Mouse (Mus musculus): ENCODE measurements around the gene Nfe2l1. TPM values are rescaled to one million over a fixed set of nuclear protein-coding genes. Genes with fewer than 3 reads are reported as not detected.
"Not testable (repeated sequence)": the region's sequence is repeated elsewhere in the genome, so short reads cannot be mapped to it uniquely, and the experiment has no call there.

Nfe2l1 gene
- polyA plus RNA-seq, 1 experiment from 2014 or later = 39.7 TPM

- H3K9ac ChIP-seq (replicated peaks; ENCODE audit: low read depth, low read length) = no peak overlapping the region
- 80% methylated on average over 8 of the region's 8 CpGs for WGBS
Observed at GRCm38 (mm10) chr11:96818128-96818710, 11.5 kb downstream of the Nfe2l1 start.

DNA sequence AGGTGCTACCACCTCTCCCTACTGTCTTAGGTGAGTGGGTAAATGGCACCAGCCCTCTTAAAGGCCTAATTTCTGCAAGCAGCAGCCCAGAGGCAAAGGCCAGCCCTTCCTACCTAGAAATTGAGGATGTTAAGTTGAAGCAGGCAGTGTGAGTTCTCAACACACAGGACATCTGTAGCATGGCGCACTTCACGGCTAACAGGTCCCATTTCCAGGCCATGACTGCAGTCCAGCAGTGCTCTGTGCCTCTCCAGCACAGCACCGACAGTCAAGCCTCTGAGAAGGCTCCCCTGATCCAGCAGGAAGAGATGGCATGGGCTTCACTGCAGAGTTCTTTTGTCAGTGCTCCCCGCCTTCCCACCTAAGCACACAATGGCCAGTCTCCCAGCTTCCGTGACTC lies 12.8 kb downstream of the Nfe2l1 start:
- Histone ChIP-seq H3K4me2 (ENCODE audit: low read depth, low read length) (no peak overlapping the region), H3K4me3 (ENCODE audit: low read depth, low read length) (no peak overlapping the region), H3K36me3 (ENCODE audit: control insufficient read depth, insufficient read depth, low read length) (peaks cover 61% of the 10 kb centered on the region), H3K27me3 (ENCODE audit: control insufficient read depth, insufficient read depth, low read length) (no peaks in the 10 kb centered on the region), H3K9me3 (ENCODE audit: control insufficient read depth, low read length) (no peaks in the 10 kb centered on the region), H3K4me1 (ENCODE audit: control insufficient read depth, insufficient read depth, low read length) (no peaks in the 10 kb centered on the region), H3K27ac (ENCODE audit: low read depth, low read length) (no peak overlapping the region), H3K9ac (replicated peaks; ENCODE audit: low read depth, low read length) (no peak overlapping the region)
- ATAC-seq (ENCODE audit: low read depth) = no peak
- 69% methylated on average over 5 of the region's 5 CpGs for WGBS

More at GRCm38 (mm10) chr11:96818128-96818710, 11.5 kb downstream of the Nfe2l1 start:
- no peak overlapping the region for H3K4me2 ChIP-seq (ENCODE audit: low read depth, low read length)
- H3K36me3 ChIP-seq (ENCODE audit: control insufficient read depth, insufficient read depth, low read length) = peaks cover 58% of the 10 kb centered on the region
- ATAC-seq (ENCODE audit: low read depth) = no peak
- H3K27me3 ChIP-seq (ENCODE audit: control insufficient read depth, insufficient read depth, low read length) = no peaks in the 10 kb centered on the region
- H3K27ac ChIP-seq (ENCODE audit: low read depth, low read length) = no peak overlapping the region
- H3K9me3 ChIP-seq (ENCODE audit: control insufficient read depth, low read length) = no peaks in the 10 kb centered on the region
- peaks cover 10% of the 10 kb centered on the region for H3K4me1 ChIP-seq (ENCODE audit: control insufficient read depth, insufficient read depth, low read length)
- H3K4me3 ChIP-seq (ENCODE audit: low read depth, low read length) = no peak overlapping the region

DNA sequence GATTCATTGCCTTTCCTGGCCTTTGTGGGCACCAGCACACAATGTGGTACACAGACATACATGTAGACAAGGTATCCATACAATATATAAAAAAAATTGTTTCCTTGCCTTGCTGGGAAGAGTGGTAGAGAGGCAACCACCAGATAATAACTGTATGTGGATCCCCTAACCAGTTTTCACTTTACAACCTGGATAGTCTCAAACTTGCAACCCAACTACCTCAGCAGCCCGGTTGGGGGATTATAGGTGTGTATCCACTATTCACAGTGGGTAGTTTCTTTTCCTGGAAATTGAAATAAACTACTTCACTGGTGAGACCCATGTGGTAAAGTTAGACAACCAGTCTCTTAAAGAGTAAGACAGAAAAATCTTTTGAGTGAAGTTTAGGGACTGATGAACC lies 13.3 kb downstream of the Nfe2l1 start:
- H3K4me1 ChIP-seq (ENCODE audit: control insufficient read depth, insufficient read depth, low read length) = no peaks in the 10 kb centered on the region
- no peak for ATAC-seq (ENCODE audit: low read depth)
- H3K36me3 ChIP-seq (ENCODE audit: control insufficient read depth, insufficient read depth, low read length) = peaks cover 60% of the 10 kb centered on the region
- H3K9me3 ChIP-seq (ENCODE audit: control insufficient read depth, low read length) = no peaks in the 10 kb centered on the region
- no peak overlapping the region for H3K9ac ChIP-seq (replicated peaks; ENCODE audit: low read depth, low read length)
- H3K27ac ChIP-seq (ENCODE audit: low read depth, low read length) = no peak overlapping the region
- no peak overlapping the region for H3K4me2 ChIP-seq (ENCODE audit: low read depth, low read length)
- WGBS = 96% methylated on average over 1 of the region's 1 CpGs
- no peaks in the 10 kb centered on the region for H3K27me3 ChIP-seq (ENCODE audit: control insufficient read depth, insufficient read depth, low read length)
- H3K4me3 ChIP-seq (ENCODE audit: low read depth, low read length) = no peak overlapping the region

- no peak for ATAC-seq (ENCODE audit: low read depth)
- Histone ChIP-seq H3K27me3 (ENCODE audit: control insufficient read depth, insufficient read depth, low read length) (no peaks in the 10 kb centered on the region), H3K9ac (replicated peaks; ENCODE audit: low read depth, low read length) (no peak overlapping the region), H3K36me3 (ENCODE audit: control insufficient read depth, insufficient read depth, low read length) (peaks cover 54% of the 10 kb centered on the region), H3K4me2 (ENCODE audit: low read depth, low read length) (no peak overlapping the region), H3K27ac (ENCODE audit: low read depth, low read length) (no peak overlapping the region), H3K9me3 (ENCODE audit: control insufficient read depth, low read length) (no peaks in the 10 kb centered on the region), H3K4me1 (ENCODE audit: control insufficient read depth, insufficient read depth, low read length) (no peaks in the 10 kb centered on the region), H3K4me3 (ENCODE audit: low read depth, low read length) (no peak overlapping the region)
- 98% methylated on average over 2 of the region's 2 CpGs for WGBS
Observed at GRCm38 (mm10) chr11:96815895-96816294, 13.9 kb downstream of the Nfe2l1 start.

DNA sequence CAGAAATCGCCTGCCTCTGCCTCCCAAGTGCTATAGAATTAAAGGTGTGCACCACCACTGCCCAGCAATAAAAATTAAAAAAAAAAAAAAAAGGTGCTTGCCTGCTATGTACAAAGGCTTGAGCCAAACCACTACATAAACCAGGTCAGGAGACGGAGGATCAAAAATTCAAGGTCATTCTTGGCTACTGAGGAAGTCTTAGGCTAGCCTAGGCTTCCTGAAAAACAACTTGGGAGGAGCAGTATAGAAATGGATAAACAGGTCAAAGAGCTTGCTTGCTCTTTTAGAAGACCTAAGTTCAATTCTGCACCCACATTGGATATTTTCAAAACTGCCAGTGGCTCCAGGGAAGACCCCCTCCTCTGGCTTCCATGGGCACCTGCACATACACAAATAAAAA lies 15.3 kb downstream of the Nfe2l1 start:
- H3K4me3 ChIP-seq (ENCODE audit: low read depth, low read length) = no peak overlapping the region
- peaks cover 44% of the 10 kb centered on the region for H3K36me3 ChIP-seq (ENCODE audit: control insufficient read depth, insufficient read depth, low read length)
- no peak for ATAC-seq (ENCODE audit: low read depth)
- no peak overlapping the region for H3K4me2 ChIP-seq (ENCODE audit: low read depth, low read length)
- no peaks in the 10 kb centered on the region for H3K9me3 ChIP-seq (ENCODE audit: control insufficient read depth, low read length)
- no peaks in the 10 kb centered on the region for H3K27me3 ChIP-seq (ENCODE audit: control insufficient read depth, insufficient read depth, low read length)
- no peaks in the 10 kb centered on the region for H3K4me1 ChIP-seq (ENCODE audit: control insufficient read depth, insufficient read depth, low read length)
- no peak overlapping the region for H3K9ac ChIP-seq (replicated peaks; ENCODE audit: low read depth, low read length)
- no peak overlapping the region for H3K27ac ChIP-seq (ENCODE audit: low read depth, low read length)
- 91% methylated on average over 2 of the region's 2 CpGs for WGBS

- Histone ChIP-seq H3K27me3 (ENCODE audit: control insufficient read depth, insufficient read depth, low read length) (no peaks in the 10 kb centered on the region), H3K4me3 (ENCODE audit: low read depth, low read length) (no peak overlapping the region), H3K4me1 (ENCODE audit: control insufficient read depth, insufficient read depth, low read length) (no peaks in the 10 kb centered on the region), H3K9me3 (ENCODE audit: control insufficient read depth, low read length) (no peaks in the 10 kb centered on the region), H3K9ac (replicated peaks; ENCODE audit: low read depth, low read length) (no peak overlapping the region), H3K27ac (ENCODE audit: low read depth, low read length) (no peak overlapping the region), H3K36me3 (ENCODE audit: control insufficient read depth, insufficient read depth, low read length) (peaks cover 42% of the 10 kb centered on the region), H3K4me2 (ENCODE audit: low read depth, low read length) (no peak overlapping the region)
- WGBS = 85% methylated on average over 5 of the region's 5 CpGs
- ATAC-seq (ENCODE audit: low read depth) = no peak
Observed at GRCm38 (mm10) chr11:96813920-96814319, 15.8 kb downstream of the Nfe2l1 start.

DNA sequence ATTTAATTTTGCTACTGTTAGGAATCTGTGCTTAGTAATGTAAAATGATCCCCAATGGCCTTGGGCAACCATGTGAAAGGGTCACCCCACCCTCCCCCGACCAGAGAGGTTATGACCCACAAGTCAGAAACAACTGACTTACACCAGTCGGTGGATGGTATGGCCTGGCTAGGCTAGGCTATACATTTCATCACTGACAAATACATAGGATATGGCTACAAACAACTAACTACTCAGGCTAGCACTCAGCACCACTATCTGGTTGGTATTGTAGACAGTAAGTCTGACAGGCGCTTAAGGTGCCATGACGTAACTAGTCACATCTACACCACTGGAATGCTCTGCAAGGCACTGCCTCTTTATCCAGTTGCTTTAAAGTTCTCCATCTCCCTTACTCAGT lies 16.3 kb downstream of the Nfe2l1 start:
- H3K9me3 ChIP-seq (ENCODE audit: control insufficient read depth, low read length) = no peaks in the 10 kb centered on the region
- H3K36me3 ChIP-seq (ENCODE audit: control insufficient read depth, insufficient read depth, low read length) = peaks cover 42% of the 10 kb centered on the region
- 89% methylated on average over 4 of the region's 4 CpGs for WGBS

DNA sequence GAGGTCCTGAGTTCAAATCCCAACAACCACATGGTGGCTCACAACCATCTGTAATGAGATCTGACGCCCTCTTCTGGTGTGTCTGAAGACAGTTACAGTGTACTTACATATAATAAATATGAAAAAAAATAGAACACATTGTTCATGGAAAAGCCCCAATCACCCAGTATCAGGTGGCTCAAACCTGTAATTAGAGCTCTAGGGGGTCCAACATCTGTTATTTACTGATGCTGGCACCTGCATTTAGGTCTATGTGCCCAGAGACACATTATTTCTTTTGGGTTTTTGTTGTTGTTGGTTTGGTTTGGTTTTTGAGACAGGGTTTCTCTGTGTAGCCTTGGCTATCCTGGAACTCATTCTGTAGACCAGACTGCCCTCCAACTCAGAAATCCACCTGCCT lies 18.6 kb downstream of the Nfe2l1 start:
- not testable (repeated sequence) for H3K27ac ChIP-seq (ENCODE audit: low read depth, low read length); H3K27me3 ChIP-seq (ENCODE audit: control insufficient read depth, insufficient read depth, low read length); ATAC-seq (ENCODE audit: low read depth); H3K9ac ChIP-seq (replicated peaks; ENCODE audit: low read depth, low read length); H3K4me3 ChIP-seq (ENCODE audit: low read depth, low read length); H3K4me1 ChIP-seq (ENCODE audit: control insufficient read depth, insufficient read depth, low read length); H3K4me2 ChIP-seq (ENCODE audit: low read depth, low read length); H3K9me3 ChIP-seq (ENCODE audit: control insufficient read depth, low read length)
- H3K36me3 ChIP-seq (ENCODE audit: control insufficient read depth, insufficient read depth, low read length) = peaks cover 38% of the 10 kb centered on the region
- 80% methylated on average over 1 of the region's 1 CpGs for WGBS

More for the DNA sequence above, 16.3 kb downstream of the Nfe2l1 start:
- ATAC-seq (ENCODE audit: low read depth) = no peak
- Histone ChIP-seq H3K9ac (replicated peaks; ENCODE audit: low read depth, low read length) (no peak overlapping the region), H3K27me3 (ENCODE audit: control insufficient read depth, insufficient read depth, low read length) (no peaks in the 10 kb centered on the region), H3K4me3 (ENCODE audit: low read depth, low read length) (no peak overlapping the region), H3K27ac (ENCODE audit: low read depth, low read length) (no peak overlapping the region), H3K4me1 (ENCODE audit: control insufficient read depth, insufficient read depth, low read length) (no peaks in the 10 kb centered on the region), H3K4me2 (ENCODE audit: low read depth, low read length) (no peak overlapping the region)

DNA sequence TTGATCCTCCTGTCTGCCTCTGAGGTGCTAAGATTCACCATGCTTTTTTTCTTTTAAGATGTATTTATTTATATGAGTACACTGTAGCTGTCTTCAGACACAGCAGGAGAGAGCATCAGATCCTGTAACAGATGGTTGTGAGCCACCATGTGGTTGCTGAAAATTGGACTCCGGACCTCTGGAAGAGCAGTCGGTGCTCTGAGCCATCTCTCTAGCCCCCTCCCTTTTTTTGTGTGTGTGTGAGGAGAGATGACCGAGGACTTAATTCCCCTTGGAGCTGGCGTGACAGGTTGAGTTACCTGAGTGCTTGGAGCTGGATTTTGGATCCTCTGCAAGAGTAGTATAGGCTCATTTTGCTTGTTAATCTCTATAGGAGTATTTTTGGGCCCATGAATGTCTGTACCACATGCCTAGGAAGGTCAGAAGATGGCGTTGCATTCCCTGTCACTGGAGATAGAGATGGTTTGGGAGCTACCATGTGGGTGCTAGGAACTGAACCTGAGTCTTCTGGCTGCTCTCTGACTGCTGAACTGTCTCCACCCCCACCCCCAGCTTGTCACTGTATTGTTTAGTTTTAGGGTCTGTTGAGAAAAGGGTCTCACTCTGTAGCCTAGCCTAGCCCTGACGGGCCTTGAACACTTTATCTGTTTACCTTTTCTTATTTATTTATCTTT lies 20.1 kb downstream of the Nfe2l1 start:
- Histone ChIP-seq H3K36me3 (ENCODE audit: control insufficient read depth, insufficient read depth, low read length) (peaks cover 45% of the 10 kb centered on the region), H3K9me3 (ENCODE audit: control insufficient read depth, low read length) (no peaks in the 10 kb centered on the region), H3K27ac (ENCODE audit: low read depth, low read length) (no peak overlapping the region)

More for the DNA sequence above, 20.1 kb downstream of the Nfe2l1 start:
- WGBS = 94% methylated on average over 6 of the region's 6 CpGs
- no peak overlapping the region for H3K4me2 ChIP-seq (ENCODE audit: low read depth, low read length)
- no peaks in the 10 kb centered on the region for H3K4me1 ChIP-seq (ENCODE audit: control insufficient read depth, insufficient read depth, low read length)
- no peak for ATAC-seq (ENCODE audit: low read depth)
- no peak overlapping the region for H3K9ac ChIP-seq (replicated peaks; ENCODE audit: low read depth, low read length)
- no peak overlapping the region for H3K4me3 ChIP-seq (ENCODE audit: low read depth, low read length)
- H3K27me3 ChIP-seq (ENCODE audit: control insufficient read depth, insufficient read depth, low read length) = no peaks in the 10 kb centered on the region

Data from neural tube, embryonic 14.5 days (tissue).